Mouse (Mus musculus): Measurements from ENCODE around the gene Ets2. TPM values are rescaled to one million over a fixed set of nuclear protein-coding genes. Genes with fewer than 3 reads are reported as not detected.

Gene Ets2
- total and polyA plus RNA-seq, 3 experiments = 47.2 to 70.6 (median 50.3) TPM

DNA sequence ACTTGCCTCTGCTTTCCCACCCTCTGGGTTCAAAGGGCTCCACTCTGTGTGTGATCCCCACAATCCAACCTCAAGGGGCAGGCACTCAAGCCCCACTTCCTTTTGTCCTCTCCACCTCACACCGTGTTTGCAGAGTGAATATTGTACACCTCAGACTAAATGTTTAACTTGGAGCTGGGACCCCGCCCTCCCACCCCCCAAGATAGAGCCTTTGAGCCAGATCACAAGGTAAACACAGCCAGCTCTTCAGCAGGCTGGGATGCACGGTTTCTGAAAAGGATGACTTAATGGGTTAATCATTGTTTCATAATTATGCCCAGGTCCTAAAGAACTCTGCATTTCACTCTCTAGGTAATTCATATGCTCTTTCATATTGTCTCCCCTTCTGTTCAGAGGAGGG lies 2.2 kb upstream of the Ets2 start:
- Histone ChIP-seq H3K9ac (ENCODE audit: low read depth, low read length) (no peak overlapping the region), H3K4me3 (no peak overlapping the region), H3K36me3 (ENCODE audit: control insufficient read depth, insufficient read depth, low read length) (peaks cover 4% of the 10 kb centered on the region), H3K79me2 (replicated peaks; ENCODE audit: control insufficient read depth, insufficient read depth, low read length) (peaks cover 5% of the 10 kb centered on the region), H3K27ac (no peak overlapping the region), H3K27me3 (ENCODE audit: control insufficient read depth, insufficient read depth, low read length) (no peaks in the 10 kb centered on the region), H3K4me1 (ENCODE audit: control insufficient read depth, insufficient read depth, low read length) (peaks cover 9% of the 10 kb centered on the region)
- DNase-seq = no peak
- intact Hi-C loops (cut with DNase I) = loop anchor here (5.0 kb wide), 3 partner anchors 42 to 133 kb away; no protein-coding TSS in a partner anchor
- 87% methylated on average over 3 of the region's 3 CpGs for WGBS
- TF ChIP-seq CTCF (IDR thresholded peaks at IDR 0.05) (no peak), POLR2A (IDR thresholded peaks at IDR 0.05; ENCODE audit: insufficient read depth, low read depth, low read length) (no peak), EP300 (IDR thresholded peaks at IDR 0.05; ENCODE audit: insufficient read depth, low read depth, low read length) (no peak)

DNA sequence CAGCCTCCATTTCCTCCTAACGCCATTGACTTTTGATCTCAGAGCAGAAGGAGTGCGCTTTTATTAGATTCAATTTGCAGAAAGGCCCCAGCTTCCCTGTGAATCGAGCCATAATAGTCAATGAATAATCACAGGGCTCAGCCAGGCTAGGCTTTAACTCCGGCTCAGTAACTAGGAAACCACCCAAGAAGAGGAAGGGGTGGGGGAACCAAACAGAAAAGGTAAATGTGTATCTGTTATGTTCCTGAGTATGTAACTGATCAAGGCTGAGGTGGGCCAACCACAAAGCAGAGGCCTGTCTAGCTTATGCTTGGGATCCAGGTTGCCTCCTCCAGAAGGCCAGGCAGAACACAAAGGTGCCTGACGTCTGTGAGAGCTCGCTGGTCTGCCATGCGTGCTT lies 1.7 kb upstream of the Ets2 start:
- intact Hi-C loops (cut with DNase I) = loop anchor here (5.0 kb wide), 3 partner anchors 43 to 132 kb away; no protein-coding TSS in a partner anchor
- 88% methylated on average over 7 of the region's 7 CpGs for WGBS

DNA sequence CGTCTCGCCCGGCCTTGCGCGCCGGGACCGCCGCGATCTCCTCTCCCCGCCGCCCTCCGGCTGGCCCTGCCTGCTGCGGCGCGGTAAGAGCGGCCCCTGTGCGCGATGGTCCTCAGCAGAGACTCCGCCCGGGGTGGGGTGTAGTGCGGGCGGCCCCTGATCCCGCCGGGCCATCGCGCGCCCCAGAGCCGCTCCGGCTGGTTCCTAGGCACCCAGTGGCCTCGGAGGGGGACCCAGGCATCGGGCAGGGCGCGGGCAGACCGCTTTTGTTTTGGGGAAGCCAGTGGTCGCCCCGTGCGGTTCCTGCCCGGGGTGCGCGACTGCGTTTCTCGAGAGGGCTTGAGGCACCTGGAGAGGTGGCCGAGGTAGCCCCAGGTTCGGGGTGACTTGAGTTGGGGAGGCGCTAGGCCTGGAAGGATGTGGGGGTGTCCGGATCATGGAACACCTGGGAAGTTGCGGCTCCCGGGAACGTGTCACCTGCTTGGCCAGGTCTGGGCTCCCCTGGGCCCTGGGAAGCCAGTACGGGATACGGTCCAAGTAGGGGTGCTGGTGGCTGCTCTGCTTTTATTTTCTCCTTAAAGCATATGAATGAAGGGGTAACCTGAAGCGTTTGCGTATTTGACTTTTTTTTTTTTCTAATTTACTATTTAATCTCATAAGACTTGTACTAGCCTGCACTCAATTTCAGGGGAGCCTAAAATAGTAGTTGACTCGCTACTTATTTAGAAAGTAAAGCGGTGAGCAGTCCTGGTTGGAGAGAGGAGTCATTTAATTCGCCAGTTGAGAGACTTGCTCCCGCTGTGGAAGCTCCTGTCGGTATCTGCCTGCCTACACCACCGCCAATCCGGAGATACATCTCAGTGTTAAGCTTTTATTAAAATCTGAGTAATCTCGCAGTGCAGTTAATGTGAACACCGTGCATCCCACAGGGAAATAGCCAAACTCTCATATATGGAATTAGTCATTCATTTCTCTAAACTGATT lies 979 bp downstream of the Ets2 start:
- Histone ChIP-seq H3K36me3 (ENCODE audit: control insufficient read depth, insufficient read depth, low read length) (peaks cover 17% of the 10 kb centered on the region), H3K4me3 (peak overlapping the region; percentile 92), H3K9ac (ENCODE audit: low read depth, low read length) (peak overlapping the region; percentile 99), H3K27me3 (ENCODE audit: control insufficient read depth, insufficient read depth, low read length) (no peaks in the 10 kb centered on the region), H3K79me2 (replicated peaks; ENCODE audit: control insufficient read depth, insufficient read depth, low read length) (peaks cover 12% of the 10 kb centered on the region), H3K27ac (peak overlapping the region; percentile 100), H3K4me1 (ENCODE audit: control insufficient read depth, insufficient read depth, low read length) (peaks cover 14% of the 10 kb centered on the region)
- DNase-seq = peak in 1 of 2 experiments; percentile 40
- TF ChIP-seq EP300 (IDR thresholded peaks at IDR 0.05; ENCODE audit: insufficient read depth, low read depth, low read length) (no peak), CTCF (IDR thresholded peaks at IDR 0.05) (no peak), POLR2A (IDR thresholded peaks at IDR 0.05; ENCODE audit: insufficient read depth, low read depth, low read length) (no peak)
- intact Hi-C loops (cut with DNase I) = loop anchor here (2.0 to 5.0 kb wide), 5 partner anchors 46 to 160 kb away; no protein-coding TSS in a partner anchor
- under 1% methylated on average over 61 of the region's 62 CpGs for WGBS

More for the DNA sequence above, 1.7 kb upstream of the Ets2 start:
- no peak overlapping the region for H3K4me3 ChIP-seq
- peaks cover 6% of the 10 kb centered on the region for H3K36me3 ChIP-seq (ENCODE audit: control insufficient read depth, insufficient read depth, low read length)
- H3K27me3 ChIP-seq (ENCODE audit: control insufficient read depth, insufficient read depth, low read length) = no peaks in the 10 kb centered on the region
- no peak for TF ChIP-seq POLR2A (IDR thresholded peaks at IDR 0.05; ENCODE audit: insufficient read depth, low read depth, low read length)
- no peak for TF ChIP-seq CTCF (IDR thresholded peaks at IDR 0.05)
- TF ChIP-seq EP300 (IDR thresholded peaks at IDR 0.05; ENCODE audit: insufficient read depth, low read depth, low read length) = no peak
- no peak overlapping the region for H3K9ac ChIP-seq (ENCODE audit: low read depth, low read length)
- no peak for DNase-seq
- peaks cover 5% of the 10 kb centered on the region for H3K79me2 ChIP-seq (replicated peaks; ENCODE audit: control insufficient read depth, insufficient read depth, low read length)
- H3K27ac ChIP-seq = no peak overlapping the region
- H3K4me1 ChIP-seq (ENCODE audit: control insufficient read depth, insufficient read depth, low read length) = peaks cover 10% of the 10 kb centered on the region

DNA sequence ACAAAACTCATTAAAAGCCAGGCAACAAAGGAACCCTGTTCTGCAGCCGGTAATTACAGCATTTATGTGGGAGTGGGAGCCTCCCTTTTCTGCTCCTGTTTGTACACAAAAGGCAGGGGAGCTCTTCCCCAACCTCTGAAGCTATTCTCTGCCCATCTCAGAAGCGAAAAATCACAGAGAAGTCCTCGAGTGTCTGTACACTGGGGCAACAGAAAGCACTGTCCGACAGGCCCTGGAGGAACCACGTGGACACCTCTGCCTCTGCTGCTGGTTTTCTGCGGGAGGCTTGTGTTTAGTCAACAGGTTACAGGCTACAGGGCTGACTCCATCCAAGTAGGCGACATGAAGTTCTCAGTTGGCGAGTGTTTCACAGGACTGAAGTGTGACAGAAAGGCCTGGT lies 2.1 kb downstream of the Ets2 start:
- DNase-seq = peak; percentile 44 to 52
- WGBS = 17% methylated on average over 8 of the region's 8 CpGs
- Histone ChIP-seq H3K36me3 (ENCODE audit: control insufficient read depth, insufficient read depth, low read length) (peaks cover 26% of the 10 kb centered on the region), H3K9ac (ENCODE audit: low read depth, low read length) (peak overlapping the region; percentile 78), H3K4me1 (ENCODE audit: control insufficient read depth, insufficient read depth, low read length) (peaks cover 15% of the 10 kb centered on the region), H3K79me2 (replicated peaks; ENCODE audit: control insufficient read depth, insufficient read depth, low read length) (peaks cover 12% of the 10 kb centered on the region), H3K4me3 (peak overlapping the region; percentile 92), H3K27me3 (ENCODE audit: control insufficient read depth, insufficient read depth, low read length) (no peaks in the 10 kb centered on the region), H3K27ac (peak overlapping the region; percentile 100)
- TF ChIP-seq CTCF (IDR thresholded peaks at IDR 0.05) (no peak), POLR2A (IDR thresholded peaks at IDR 0.05; ENCODE audit: insufficient read depth, low read depth, low read length) (no peak), EP300 (IDR thresholded peaks at IDR 0.05; ENCODE audit: insufficient read depth, low read depth, low read length) (no peak)
- intact Hi-C loops (cut with DNase I) = loop anchor here (2.0 to 5.0 kb wide), 5 partner anchors 47 to 159 kb away; no protein-coding TSS in a partner anchor

DNA sequence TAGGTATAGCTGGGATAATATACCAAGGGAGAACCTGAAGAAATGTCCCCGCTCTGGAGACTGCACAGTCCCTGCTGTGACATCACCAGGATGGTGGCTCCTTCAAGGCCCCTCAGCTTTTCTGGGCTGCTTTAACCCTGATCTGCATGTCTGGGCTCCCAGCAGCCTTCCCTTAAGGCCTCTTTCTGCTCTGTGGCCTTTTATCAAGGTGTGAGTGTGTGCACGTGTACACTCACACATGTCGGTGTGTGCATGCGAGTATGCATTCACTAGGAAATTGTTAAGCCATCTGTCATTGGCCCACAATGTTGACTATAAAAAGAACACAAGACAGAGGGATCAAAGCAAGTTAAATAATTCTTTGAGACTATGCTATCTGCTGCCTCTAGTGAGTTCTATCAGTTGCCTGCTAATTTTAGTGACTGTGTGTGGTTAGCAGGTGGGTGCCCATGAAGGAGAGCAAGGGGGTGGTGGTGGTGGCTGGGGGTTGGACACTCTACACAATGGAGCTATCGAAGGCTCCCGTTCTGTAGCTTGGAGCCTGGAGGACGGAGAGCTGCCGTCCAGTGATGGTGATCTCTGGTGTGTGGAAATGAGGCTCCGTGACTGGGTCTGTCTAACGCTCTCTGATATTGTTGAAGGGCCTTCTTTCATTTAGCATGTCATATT lies 2.9 kb downstream of the Ets2 start:
- Histone ChIP-seq H3K4me3 (peak overlapping the region; percentile 92), H3K36me3 (ENCODE audit: control insufficient read depth, insufficient read depth, low read length) (peaks cover 32% of the 10 kb centered on the region), H3K27ac (peak overlapping the region; percentile 100), H3K9ac (ENCODE audit: low read depth, low read length) (peak overlapping the region; percentile 78), H3K27me3 (ENCODE audit: control insufficient read depth, insufficient read depth, low read length) (no peaks in the 10 kb centered on the region), H3K4me1 (ENCODE audit: control insufficient read depth, insufficient read depth, low read length) (peaks cover 18% of the 10 kb centered on the region), H3K79me2 (replicated peaks; ENCODE audit: control insufficient read depth, insufficient read depth, low read length) (peaks cover 12% of the 10 kb centered on the region)
- WGBS = 21% methylated on average over 10 of the region's 10 CpGs
- intact Hi-C loops (cut with DNase I) = loop anchor here (5.0 kb wide), 3 partner anchors 47 to 128 kb away; no protein-coding TSS in a partner anchor
- peak; percentile 15; the same call in 1 of the 2 replicates for TF ChIP-seq POLR2A (IDR thresholded peaks at IDR 0.05; ENCODE audit: insufficient read depth, low read depth, low read length)
- no peak for TF ChIP-seq CTCF (IDR thresholded peaks at IDR 0.05)
- TF ChIP-seq EP300 (IDR thresholded peaks at IDR 0.05; ENCODE audit: insufficient read depth, low read depth, low read length) = 0 out of 2 replicates have a peak, but pooled peaks have one; percentile 8
- DNase-seq = no peak
